Mouse (Mus musculus) heart, postnatal 0 days (tissue): ENCODE data around the gene Cdk8.

ENCODE experiments used
- CTCF ChIP-seq: IDR thresholded peaks from 2 replicates; pipeline ENCODE4 v1.5.1; 2016; ENCODE audit warnings: antibody characterized with exemption, control low read depth, low read depth
- EP300 ChIP-seq: IDR thresholded peaks from 2 replicates; pipeline ENCODE4 v1.6.1; 2016; ENCODE audit warnings: antibody characterized with exemption, low read depth

DNA sequence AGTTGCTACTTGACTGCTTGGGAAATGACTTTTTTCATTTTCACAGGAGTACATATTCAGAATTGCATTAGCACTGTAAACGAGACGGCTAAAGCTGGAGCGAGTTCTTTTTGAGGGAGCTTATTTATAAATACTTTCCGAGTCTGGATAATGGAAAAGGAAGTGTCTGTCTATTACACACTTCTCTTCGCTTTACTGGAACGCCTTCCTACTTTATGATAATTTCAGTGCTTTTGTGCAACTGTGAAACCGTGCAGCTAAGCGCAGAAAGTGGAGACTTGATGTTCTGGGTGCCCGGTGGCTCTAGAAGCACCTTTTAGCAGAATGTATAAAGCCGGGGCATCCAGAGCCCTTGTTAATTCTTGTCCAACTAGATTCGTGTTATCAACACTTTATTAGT, 1.8 kb downstream of the Cdk8 start:
- TF ChIP-seq CTCF (no peak), EP300 (no peak)
